Mouse (Mus musculus): ENCODE measurements around the gene Lexm.

Gene Lexm

DNA sequence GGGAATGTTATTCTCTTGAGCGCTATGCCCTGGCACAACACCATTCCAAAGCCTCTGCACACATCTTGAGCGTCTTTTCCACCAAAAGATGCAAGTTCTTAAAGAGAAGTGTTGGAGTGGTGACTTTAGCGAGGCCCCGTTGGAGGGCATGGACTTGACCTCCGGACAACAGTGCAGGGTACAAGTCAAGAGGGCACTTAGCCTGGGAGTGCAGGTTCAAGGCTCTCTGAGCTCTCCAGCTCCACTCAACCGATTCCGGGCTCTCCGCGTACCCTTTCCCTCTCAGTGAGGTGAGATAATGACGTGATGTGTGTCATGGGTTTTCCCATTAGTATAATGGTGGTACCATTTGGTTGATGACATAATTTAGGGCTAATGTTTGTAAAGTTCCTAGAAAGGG, 7.2 kb upstream of the Lexm start:
- DNase-seq (ENCODE audit: low read depth, low spot score) = no peak

- DNase-seq (ENCODE audit: low read depth, low spot score) = no peak
Observed at GRCm38 (mm10) chr4:106622712-106623111, 5.7 kb upstream of the Lexm start.

DNA sequence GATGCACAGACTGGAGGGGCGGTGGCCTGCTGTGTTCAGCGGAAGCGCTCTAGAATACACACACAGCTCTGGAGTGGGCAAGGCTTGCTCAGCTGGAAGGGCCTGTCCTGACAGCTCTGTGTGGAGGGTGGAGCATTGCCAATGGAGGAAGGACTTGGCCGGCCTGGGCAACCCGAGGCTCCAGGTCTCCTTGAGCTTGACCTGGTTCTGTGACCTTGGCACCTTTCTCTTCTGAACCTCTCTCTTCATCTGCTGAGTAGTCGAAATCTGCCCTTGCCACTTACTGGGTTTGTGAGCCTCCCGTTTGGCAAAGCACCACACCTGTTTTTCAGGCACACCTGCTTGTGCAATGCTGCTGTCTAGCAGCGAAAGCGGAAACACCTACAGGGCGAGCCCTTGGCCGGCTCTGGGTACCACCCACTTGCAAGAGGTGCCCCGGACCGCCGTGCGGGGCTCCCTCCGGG, 5.0 kb upstream of the Lexm start, which contains the start of gene Ttc22:
Gene Ttc22 (plus strand): TSS at position 403 of the 464 bp plus-strand sequence.
- peak; percentile 53 for DNase-seq (ENCODE audit: low read depth, low spot score)

GRCm38 (mm10) chr4:106621428-106621827, 4.4 kb upstream of the Lexm start:
- no peak for DNase-seq (ENCODE audit: low read depth, low spot score)

- DNase-seq (ENCODE audit: low read depth, low spot score) = no peak
Observed at GRCm38 (mm10) chr4:106618898-106619297, 1.9 kb upstream of the Lexm start.

GRCm38 (mm10) chr4:106615637-106616036, 1.4 kb downstream of the Lexm start:
- DNase-seq (ENCODE audit: low read depth, low spot score) = peak; percentile 92

- no peak for DNase-seq (ENCODE audit: low read depth, low spot score)
Observed at GRCm38 (mm10) chr4:106614881-106615280, 2.2 kb downstream of the Lexm start.

GRCm38 (mm10) chr4:106614180-106614797, 2.8 kb downstream of the Lexm start:
- peak; percentile 85 for DNase-seq (ENCODE audit: low read depth, low spot score)

- peak; percentile 45 for DNase-seq (ENCODE audit: low read depth, low spot score)
Observed at GRCm38 (mm10) chr4:106613560-106613959, 3.5 kb downstream of the Lexm start.

DNA sequence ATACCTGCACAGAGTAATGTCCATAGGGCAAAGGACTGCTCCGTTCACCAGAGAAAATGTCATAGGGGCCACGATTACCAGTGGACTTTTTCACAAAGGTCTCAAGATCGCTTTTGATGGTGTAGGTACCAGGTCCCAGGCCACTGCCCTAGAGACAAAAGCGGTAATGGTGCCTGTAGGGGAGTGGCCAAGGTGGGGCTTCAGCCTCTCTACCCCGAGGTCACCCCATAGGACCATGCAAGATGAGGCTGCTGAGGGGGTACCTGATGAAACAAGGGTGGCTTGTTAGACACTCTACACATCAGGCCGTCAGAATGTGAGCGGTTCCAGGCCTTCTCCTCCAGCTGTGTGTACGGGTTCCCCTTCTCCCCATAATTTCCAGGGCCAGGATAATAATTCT, 3.9 kb downstream of the Lexm start:
- DNase-seq (ENCODE audit: low read depth, low spot score) = no peak

DNA sequence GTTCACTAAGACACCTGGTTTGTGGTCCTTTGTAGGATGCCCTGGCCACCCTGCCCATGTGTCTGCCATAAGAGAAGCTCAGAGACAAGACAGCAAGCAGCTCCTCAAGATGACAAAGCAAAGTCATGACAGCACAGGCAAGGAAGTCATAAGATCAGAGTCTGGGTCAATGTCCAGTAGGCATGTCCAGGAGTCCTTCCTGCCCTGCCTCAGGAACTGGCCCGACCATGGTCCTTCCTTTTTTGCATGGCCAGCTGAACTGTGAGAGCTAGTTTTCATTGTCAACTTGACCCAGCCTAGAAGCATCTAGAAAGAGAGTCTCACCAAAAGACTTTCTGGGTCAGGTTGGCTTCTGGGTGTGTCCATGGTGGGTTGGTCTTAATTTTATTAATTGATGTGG, 9.1 kb downstream of the Lexm start:
- no peak for DNase-seq (ENCODE audit: low read depth, low spot score)

DNA sequence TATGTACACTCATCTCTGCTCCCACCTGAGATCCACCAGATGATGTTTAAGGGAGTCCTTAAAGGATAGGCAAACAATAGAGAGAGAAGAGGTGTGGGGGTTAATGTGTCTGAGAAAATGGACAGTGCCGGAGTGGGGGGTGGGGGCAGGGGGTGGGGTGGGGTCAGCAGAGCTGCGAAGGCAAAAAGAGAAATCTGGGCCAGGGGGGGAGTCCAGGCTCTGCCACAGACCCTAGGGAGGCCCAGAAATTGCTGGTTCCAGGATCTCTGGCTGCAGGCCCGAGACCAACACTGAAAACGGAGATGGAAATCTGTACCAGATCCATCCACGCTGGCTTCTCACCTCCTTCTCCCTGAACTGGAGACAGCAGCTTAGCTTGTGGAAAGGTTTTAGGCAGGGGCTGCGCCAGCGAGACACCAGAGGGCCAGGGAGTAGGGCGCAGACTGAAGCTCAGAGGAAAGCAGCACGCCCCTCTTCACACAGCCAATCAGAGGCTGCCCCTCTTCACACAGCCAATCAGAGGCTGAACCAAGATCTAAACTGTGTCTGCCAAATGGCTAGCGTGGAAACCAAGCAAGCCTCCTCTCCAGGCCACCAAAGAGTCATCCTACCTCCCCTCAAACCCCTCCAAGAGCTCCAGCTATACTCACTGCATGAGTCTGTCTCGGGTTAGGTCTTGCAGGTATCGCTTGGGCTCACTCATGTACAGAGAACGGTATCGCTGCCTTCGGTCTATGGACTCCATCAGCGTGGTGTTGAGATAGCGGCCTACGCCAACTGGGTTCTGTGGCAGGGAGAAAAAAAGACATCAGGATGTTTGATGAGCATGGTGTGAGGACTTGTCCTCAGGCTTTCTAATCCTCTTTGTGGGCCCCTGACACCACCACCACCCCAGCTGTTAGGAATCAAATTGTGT, 10.1 kb downstream of the Lexm start:
- peak; percentile 83 for DNase-seq (ENCODE audit: low read depth, low spot score)

DNA sequence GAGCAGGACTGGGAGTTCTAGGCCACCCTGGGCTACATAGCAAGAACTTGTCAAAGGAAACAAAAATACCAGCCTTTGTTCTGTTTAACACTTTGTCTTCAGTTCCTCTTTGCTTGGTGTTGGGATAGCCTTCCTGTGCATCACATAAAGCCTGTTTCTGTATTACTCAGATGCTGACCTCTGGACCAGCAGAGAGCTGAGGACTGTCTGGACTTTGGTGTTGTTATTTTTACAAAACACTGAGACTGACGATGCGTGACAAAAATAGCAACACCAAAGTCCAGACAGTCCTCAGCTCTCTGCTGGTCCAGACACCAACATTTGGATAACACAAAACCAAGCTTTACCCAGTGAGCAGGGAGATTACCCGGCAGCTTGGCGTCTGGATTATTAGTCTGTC, 16.3 kb downstream of the Lexm start:
- DNase-seq (ENCODE audit: low read depth, low spot score) = no peak

DNA sequence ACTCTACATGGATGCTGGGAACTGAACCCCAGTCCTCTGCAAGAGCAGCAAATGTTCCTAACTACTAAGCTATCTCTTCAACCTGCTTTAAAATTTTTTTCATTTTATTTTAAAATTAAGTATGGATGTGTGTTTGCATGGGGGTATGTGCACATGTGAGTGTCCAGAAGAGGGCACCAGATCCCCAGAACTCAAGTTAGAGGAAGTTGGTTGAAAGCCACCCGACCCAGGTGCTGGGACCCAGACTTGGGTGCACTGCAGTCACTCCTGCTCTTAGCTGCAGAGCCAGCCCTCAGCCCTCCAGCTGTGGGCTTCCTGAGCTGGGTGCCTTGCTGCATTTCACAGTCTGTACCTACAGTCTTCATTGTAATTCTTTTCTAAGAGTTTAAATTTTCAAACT, 17.6 kb downstream of the Lexm start:
- DNase-seq (ENCODE audit: low read depth, low spot score) = peak; percentile 68

- no peak for DNase-seq (ENCODE audit: low read depth, low spot score)
Observed at GRCm38 (mm10) chr4:106597741-106598140, 19.3 kb downstream of the Lexm start.

GRCm38 (mm10) chr4:106597055-106597454, 20.0 kb downstream of the Lexm start:
- DNase-seq (ENCODE audit: low read depth, low spot score) = no peak

DNA sequence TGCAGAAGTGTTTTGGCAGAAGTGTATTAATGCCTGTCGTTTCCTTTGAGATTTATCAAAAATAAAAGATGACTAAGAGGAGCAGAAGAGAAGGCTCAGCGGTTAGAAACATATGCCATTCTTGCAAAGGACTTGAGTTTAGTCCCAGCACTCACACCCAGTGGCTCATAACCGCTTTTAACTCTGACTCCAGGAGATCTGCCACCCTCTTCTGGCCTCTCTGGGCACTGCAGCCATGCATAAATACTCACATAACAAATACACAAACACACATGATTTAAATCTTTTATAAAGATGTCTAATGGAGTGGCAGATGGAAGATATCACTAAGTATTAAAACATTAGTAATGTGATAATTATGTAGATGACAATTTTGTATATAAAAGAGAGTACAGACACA, 20.8 kb downstream of the Lexm start:
- DNase-seq (ENCODE audit: low read depth, low spot score) = peak; percentile 67

DNA sequence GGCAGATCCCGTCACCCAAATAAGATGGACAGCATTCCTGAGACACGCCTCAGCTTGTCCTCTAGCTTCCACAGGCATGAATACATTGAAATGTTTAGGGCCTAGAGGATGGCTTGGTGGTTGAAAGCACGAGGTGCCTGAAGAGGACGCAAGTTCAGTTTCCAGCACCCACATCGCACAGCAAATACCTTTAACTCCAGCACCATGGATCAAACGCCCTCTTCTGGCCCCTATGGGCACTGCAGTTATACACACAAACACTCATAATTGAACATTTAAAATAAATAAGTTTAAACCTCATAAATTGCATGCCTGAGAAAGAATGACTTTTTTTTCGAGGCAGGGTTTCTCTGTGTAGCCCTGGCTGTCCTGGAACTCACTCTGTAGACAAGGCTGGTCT, 23.4 kb downstream of the Lexm start:
- DNase-seq (ENCODE audit: low read depth, low spot score) = peak; percentile 77

- DNase-seq (ENCODE audit: low read depth, low spot score) = no peak
Observed at GRCm38 (mm10) chr4:106590871-106591270, 26.2 kb downstream of the Lexm start.

DNA sequence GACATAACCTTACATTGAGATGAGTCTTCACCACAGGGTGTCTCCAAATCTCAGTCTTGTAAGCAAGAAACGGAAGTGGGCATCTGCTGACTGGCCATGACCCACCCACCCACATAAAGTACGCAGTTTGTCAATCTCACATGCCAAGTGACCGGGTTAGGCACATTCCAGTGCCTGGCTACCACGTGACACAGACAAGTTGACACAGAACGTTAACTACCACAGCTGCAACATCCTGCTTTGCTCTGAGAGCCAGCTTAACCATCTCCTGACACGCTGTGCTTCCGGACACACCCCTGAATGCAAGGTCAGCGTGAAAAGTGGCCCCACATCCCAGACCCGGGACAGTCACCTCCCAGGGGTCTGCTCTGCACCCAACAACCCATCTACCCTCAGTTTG, 26.9 kb downstream of the Lexm start:
- peak; percentile 78 for DNase-seq (ENCODE audit: low read depth, low spot score)

DNA sequence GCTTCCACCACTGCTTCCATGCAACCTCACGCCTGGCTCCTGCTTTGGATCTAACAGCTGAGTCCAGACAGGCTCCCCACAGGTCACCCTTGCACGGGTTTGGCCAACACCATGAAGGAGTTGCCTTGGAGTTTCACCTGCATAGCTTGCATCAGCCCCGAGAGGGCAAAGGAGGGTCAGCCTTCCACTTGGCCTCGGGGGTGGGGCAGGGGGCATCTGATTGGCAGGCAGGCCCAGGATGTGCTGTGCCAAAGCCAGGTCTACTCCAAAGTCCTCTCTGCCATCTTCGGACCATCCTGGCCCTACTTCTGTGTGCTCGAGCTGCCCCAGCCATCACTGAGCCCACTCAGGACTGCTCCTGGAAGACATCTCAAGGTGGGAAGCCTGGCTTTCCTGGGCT, 30.0 kb downstream of the Lexm start:
- no peak for DNase-seq (ENCODE audit: low read depth, low spot score)

DNA sequence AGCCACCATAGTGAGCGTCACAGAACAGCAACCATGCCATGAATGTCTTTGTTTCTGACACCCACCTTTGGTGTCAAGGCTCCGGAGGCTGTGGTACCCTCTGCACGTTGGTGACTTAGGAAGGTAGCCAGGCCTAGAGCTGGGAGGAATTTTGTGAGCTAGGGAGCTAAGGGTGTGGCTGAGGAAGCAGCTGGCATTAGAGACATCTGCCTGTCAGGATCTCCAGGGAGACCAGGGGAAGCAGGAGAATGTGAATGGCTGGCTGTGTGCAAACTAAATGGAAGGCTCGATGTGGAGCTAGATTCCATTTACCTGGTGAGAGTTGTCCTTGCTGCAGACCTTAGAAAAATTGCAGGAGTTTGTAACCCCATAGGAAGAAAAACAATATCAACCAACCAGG, 32.4 kb downstream of the Lexm start:
- no peak for DNase-seq (ENCODE audit: low read depth, low spot score)

Measured in ZHBTc4 (cell line).